Mouse (Mus musculus) heart, postnatal 25 days (tissue): ENCODE measurements at regions not wholly inside any gene's neighbourhood (a gene's known extent, or its start where the extent isn't known, plus 50 kb on each side); places are given as distances from the start of the nearest gene placed in this dataset.

Experiments
- DNase-seq: peaks from one replicate; pipeline ENCODE4 v3.0.0; 2022; ENCODE audit warnings: low spot score
- intact Hi-C: fragments of 180-260 bp; cut with DNase I; formaldehyde crosslinking; loops from one replicate; pipeline ENCODE4 v1.15.1; 2025

DNA sequence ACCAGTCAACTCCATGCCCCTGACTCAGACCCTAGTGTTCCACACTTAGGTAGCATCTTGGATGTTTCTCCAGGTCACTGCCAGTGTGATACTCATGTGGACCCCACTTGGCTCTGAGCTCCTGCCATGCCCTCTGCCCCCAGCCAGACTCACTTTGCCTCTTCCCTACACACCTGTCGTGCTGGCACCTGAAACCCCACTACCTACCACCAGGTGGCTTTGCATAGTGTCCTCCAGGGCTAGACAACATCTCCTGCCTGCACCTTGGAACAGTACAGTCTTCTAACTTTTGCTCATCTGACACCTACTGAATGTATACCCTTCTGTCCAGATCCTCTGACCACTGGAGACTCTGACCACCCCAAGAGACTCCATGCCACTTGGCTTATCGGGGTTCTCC lies 80.6 kb downstream of the Fam53a start:
- DNase-seq = no peak
- intact Hi-C loops = no loop called here

DNA sequence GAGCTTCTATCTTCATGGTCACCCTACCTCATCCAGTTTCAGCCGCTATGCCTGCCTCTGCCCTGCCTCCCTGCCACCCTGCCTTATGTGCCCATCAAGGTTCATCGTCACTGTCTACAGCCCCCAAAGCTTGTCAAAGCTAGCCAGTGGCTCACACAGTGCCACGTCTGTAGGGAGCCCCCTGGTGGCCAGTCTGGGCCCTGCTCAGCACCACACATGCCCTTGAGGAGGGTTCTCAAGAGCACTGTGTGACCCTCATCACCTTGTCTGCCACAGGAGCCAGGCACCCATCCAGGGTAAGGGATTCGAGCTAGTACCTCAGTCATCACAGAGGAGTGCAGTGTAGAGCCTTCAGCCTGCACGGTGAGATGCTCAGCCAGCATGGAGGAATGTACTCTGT lies 86.1 kb downstream of the Fam53a start:
- intact Hi-C loops = loop anchor here (2.0 kb wide), 1 partner anchor 149 kb away; no protein-coding TSS in a partner anchor
- DNase-seq = no peak

DNA sequence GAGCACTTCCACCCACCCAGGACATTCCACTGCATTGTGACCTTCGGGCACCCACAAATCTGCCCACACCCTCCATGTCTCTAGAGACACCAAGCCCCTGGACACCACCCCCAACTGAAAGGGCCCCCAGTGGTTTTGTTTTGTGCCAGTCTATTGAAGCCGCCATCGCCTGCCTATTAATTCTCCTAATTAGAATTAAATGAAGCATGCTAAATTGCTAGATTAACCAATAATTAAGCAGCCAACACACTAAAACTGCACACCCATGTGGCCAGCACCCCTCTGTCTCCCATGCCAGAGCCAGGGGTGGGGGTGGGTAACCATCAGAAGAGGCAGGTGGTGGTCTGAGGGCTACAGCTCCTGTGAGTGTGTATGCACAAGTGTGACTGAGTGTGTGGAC lies 86.8 kb downstream of the Fam53a start:
- intact Hi-C loops = loop anchor here (2.0 kb wide), 1 partner anchor 148 kb away; no protein-coding TSS in a partner anchor
- no peak for DNase-seq

DNA sequence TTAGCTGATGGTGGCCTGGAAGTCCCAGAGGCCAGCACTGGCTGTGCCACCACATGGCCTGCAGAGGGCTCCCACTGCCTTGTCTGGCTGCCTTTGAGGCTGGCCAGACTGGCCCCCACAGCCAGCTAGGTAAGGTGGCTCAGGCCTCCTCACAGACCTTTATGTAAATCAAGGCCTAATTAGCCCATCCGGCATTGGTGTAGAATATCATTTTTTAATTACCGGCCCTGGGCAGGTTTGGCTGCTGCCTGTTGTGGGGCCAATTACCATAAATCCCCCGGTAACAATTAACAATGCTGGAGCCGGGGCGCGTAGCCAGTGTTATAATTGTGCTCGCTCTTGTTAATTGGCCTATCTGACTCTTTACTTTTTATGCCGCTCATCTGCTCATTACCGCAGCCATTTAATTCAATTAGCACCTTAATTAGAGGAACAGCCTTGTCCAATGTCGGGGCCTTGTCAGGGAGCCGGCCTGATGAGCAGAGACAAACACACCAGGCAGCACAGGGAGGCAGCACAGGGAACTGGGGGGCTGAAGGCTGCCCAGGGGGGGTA lies 87.4 kb downstream of the Fam53a start:
- intact Hi-C loops = loop anchor here (2.0 kb wide), 1 partner anchor 147 kb away; no protein-coding TSS in a partner anchor
- no peak for DNase-seq

DNA sequence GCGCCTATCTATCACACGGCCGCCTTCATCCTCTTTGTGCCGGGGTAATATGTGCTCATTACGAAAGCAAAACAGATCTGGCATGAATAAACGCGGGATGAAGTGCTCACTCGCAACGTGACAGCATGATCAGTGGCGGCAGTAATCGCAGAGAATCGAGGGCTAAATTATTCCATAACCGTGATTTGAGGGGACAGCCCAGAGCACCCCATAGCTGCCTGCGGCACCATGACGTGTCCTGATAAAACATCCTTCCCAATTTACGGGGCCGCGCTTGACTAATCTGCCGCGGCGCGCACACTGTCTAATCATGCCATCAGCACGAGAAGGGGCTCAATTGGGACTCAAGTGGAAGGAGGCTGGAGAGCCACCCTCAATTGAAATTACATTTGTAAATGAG lies 89.2 kb downstream of the Fam53a start:
- intact Hi-C loops = no loop called here
- no peak for DNase-seq

DNA sequence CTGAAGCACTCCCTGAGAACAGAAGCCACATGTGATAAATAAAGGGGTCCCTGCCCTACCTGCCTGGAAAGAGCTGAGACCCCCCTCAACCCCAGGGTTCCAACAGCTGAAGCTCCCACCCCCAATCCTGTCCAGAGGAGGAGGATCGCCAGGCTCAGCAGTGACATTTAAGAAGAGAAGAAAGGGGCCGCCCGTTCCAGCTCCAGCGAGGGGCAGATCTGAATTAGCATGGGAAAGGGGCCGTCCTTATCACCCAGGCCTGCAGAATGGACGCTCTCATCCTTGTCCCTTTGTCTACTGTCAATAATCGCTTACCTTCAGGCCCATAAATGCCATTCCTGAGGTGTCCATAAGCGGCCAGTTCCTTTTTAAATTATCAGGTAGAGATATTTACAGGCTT lies 92.0 kb downstream of the Fam53a start:
- DNase-seq = no peak
- intact Hi-C loops = no loop called here

DNA sequence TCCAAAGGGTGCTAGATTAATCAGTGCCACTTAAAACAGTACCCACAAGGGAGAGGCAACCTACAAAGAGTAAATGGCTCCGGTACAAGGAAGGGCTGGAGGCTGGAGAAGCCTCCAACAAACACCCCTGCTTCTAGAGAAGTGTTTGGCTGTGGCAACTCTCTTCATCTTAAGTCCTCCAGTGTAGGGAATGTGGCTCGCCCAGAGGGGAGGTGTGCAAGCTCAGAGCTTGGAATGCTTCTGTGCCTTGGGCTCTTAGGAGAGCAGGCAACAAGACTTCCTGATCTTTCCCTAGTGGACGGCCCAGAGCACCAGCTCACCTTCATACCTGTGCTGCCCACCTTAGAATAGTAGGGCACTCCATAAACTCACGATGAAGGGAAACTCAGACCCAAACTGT lies 92.4 kb downstream of the Fam53a start:
- no peak for DNase-seq
- intact Hi-C loops = no loop called here

DNA sequence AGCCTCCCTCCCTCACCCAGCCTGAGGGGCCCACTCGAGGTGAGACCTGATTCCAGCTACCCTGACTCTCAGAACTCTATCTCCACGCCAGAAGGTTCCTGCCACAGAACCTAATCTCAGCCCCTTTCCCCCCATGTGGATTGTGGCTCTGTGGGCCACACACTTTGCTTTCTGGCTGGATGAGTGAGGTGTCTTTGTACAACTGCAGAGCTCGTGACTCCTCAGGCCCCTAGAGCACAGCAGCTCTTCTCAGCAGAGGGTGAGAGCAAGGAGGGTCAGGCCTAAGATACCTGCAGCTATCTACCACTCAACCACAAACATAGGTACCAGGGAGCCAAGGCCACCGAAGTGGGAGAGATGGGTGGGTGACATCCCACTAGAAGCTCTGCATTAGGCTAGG lies 93.2 kb downstream of the Fam53a start:
- intact Hi-C loops = no loop called here
- DNase-seq = no peak

DNA sequence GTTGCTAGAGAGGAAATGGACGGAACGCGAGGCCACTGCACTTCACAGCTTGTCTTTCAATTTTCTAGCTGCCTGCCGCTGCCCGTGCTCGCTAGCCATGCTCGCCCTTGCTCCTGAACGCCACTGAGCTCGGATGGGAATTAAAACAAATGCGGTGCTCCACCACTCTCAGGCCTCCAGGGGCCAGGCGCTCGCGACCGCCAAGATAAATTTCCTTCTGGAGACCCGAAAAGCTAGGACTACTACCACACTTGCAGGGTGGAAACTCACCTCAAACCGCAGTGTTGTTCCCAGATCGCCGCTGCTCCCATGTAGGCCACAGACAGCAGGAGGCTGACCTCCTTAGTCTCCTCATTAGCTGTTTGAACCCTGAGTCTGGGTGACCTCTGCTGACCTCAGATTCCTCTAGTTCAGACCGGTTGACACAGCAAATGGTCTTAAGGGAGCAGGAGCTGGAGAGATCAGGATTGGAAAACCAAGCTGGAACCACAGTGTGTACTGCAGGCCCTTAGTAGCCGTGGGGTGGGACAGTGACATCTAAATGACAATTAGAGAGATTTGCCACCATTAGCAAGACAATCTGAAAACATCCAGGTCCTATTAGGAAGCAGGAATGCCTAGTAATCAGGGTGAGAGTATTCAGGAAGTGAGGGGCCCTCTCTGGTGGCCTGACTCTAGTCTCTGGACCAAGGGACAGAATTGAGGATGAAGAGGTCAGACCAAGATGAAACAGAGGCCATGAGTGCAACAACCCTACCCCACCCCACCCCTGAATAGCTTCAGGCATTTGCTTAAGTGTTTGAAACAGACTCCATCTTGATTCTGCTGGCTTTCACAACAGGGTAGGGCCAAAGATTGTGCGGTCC lies 94.1 kb downstream of the Fam53a start:
- intact Hi-C loops = no loop called here
- DNase-seq = no peak

DNA sequence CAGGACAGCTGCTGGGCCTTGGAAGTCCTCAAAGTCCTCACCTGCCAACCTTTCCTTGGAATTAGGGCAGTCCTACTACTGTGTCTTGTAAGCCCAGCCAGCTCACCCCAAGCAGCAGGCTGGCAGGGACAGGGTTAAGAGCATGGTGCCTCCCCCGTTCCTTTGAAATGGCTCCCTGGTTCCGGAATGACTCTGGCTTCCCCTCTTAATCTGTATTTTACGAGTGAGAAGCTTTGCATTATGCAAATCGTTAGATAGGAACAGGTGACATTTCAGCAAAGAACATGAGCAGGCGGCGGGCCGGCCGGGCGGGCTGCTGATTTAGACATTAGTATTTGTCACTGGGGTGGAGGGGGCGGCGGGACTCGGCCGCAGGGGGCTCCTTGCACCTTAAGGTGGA lies 95.1 kb downstream of the Fam53a start:
- no peak for DNase-seq
- intact Hi-C loops = no loop called here

DNA sequence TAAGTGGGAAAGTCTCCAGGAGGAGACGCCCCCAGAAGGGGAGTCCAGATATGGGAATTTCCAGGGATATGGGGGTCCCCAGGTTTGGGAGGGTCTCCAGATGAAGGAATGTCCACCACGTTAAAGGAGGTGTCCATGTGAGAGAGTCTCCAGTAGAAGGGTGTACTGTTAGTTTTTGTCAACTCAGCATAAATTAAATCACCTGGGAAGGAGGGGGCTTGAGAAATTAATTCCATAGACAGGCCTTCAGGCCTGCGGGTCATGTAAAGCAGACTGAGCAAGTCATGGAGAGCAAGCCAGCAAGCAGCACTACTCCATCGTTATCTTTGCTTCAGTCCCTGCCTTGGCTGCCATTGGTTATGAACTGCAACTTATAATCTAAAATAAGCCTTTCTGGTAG lies 96.2 kb downstream of the Fam53a start:
- no peak for DNase-seq
- intact Hi-C loops = no loop called here

DNA sequence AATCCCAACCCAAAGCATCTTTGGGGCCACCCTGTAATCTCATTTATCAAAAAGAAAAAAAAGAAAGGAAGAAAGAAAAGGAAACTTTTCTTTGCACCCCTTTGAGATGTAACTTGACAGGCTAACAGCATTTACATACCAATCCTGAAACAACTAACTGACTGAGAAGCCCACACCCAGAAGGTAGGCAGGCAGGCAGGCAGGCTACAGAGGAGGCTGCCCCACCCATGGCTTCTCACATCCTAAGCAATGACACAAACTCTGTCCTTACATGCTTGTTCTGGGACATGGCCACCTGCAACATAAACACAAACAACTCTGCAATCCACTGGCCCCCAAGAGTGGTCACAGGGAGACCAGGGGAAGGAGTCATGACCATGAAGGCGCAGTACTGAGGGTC lies 97.5 kb upstream of the Nkx1-1 start:
- intact Hi-C loops = no loop called here
- DNase-seq = no peak

DNA sequence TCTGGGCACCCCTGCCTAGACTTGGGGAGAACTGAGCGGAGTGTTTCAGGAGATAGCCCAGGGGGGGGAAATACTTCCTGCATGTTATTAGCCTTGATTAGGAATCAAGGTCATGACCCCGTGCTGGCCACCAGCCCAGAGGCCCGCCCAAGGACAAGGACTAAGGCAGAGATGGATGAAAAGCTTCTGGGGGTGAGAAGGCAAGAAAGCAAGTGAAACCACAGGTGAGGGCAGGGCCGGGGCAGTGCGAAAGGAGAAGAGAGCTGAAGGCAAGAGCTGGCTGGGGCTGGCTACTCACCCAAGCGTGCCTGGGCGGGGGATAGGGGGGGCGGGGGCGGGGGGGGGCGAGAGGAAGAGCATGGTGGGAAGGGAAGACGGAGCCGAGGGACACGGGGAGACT lies 96.0 kb upstream of the Nkx1-1 start:
- intact Hi-C loops = no loop called here
- no peak for DNase-seq

DNA sequence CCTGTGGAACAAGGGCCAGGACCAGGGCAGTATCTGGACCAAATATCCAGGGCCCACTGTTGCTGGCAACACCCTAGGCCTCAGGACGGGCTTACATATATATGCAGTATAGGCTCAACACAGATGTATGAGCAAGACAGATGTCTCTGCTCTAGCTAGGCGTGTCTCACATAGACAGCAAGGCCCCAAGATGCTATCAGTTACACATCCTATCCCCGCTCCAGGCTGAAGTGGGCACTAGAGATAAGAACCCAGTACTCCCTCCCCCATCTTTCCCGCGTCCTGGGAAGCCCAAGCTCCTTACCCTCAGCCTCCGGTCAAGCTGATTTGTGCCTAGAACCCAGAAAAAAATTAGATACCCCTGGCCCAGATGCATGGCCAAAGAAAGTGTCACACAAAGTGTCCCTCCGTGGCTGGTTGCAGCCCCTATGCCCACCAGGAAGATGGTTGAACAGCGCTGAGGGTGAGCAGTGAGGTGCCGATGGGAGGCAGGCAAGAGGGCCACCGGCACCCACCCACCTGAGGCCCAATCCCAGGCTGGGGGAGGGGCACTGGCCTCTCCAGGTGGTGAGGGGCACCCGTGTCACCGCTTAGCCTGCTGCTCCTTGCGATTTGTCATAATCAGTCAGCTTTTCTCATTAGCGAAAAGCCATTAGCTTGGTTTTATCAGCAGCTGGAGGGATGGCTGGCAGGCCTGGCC lies 95.3 kb upstream of the Nkx1-1 start:
- intact Hi-C loops = no loop called here
- DNase-seq = no peak

DNA sequence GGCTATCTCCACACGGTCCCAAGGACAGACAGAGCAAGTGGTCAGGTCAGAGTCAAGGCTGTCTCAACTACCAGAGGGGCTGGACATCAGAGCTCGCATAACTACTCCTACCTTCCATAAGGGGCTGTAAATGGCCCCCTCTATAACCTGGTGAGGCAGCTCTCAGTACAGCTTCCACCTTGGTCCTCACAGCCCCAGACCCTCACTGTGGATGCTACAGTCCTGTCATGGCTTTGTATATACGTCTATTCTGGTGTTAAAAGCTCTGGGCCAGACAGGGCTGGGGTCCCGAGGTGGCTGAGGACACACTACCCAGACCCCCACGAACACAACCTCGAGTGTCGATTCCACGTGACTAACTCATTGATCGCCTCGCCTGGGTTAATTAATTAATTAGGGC lies 94.0 kb upstream of the Nkx1-1 start:
- intact Hi-C loops = no loop called here
- no peak for DNase-seq

DNA sequence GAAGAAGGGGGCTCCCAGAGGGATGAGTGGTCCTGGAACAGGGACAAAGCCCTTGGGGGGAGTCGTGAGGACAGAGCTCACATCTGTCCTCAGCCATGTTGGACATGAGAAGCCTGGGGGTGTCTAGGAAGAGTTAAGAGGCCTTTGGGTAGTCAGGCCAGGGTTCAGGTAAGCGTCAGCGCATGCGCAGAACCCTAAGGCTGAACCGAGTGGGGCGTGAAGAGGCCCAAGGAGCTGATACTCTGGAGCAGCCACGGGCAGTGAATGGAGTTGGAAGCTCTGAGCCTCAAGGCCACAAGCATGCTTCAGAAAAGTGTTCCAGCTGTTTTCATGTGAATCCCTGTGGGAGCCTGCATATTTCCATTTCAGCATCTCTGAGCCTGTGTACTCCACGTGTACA lies 93.5 kb upstream of the Nkx1-1 start:
- DNase-seq = no peak
- intact Hi-C loops = no loop called here

DNA sequence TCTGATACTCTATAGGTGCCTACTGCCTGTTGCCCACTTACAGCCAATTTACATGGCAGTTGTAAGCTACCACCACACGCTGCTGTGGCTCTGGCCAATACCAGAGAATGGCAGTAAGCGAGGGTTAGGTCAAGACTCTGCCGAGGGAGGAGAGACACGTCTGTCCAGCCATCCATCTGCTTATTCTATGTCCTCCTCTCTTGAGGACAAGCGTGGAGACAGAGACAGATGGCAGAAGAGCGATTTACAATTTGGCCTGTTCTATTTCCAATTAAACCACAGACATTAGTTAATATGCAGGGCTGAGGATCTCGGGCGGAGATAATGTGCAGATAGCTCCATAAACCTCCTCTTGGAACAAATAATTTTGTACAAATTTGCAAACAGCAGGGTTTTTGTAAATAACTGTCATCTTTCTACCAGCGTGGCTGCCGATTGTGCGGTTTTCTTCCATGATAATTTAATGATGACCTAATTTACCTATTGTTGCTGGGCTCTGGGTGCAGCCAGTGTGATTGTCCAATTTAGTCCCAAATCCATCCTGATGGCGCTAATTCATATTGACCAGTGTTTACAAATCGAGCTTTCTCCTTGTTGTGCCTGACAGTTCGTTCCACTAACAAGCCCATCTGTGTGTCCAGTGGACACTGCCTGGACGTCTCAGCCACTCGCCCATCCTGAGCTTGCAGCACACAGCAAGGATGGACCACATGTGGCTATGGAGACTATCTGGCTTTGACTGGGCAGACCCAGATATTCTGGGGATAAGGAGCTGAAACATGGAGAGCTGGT lies 88.4 kb upstream of the Nkx1-1 start:
- no peak for DNase-seq
- intact Hi-C loops = no loop called here

DNA sequence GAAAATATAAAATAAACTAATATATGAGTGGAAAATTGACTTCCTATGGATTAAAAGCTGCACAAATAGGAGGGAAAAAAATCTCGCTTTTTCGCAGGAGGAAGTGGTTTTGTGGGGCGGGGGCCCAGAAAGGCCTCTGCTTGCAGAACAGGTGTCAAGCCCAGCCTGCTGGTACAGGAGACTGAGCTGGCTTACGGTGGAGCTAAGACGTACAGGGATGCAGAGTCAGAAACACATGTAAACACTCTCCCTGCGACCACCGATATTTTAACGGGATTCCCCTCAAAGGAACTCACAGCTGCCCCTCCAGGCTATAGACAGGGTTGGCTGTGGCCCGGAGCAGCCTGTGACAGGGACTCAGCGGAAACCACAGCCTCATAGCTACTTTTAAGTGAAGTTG lies 87.1 kb upstream of the Nkx1-1 start:
- DNase-seq = no peak
- intact Hi-C loops = no loop called here

DNA sequence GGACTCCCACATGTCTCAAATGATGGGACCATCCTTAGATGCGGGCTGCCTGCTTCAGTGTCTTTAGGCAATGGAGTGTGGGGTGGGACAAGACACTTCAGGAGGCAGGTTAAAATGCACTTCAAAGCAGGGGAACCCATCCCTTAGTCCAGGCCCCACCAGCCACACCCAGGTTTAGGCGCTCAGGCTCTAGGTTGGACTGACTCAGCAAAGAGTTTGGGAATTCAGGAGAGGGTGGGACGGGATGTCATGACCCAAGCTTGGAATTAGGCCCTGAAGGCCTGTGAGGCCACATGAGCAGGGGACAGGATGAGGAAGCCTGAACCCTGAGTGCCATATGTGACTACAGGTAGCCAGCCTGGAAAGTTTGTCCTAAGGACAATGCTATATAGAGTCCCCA lies 85.6 kb upstream of the Nkx1-1 start:
- intact Hi-C loops = no loop called here
- DNase-seq = no peak

DNA sequence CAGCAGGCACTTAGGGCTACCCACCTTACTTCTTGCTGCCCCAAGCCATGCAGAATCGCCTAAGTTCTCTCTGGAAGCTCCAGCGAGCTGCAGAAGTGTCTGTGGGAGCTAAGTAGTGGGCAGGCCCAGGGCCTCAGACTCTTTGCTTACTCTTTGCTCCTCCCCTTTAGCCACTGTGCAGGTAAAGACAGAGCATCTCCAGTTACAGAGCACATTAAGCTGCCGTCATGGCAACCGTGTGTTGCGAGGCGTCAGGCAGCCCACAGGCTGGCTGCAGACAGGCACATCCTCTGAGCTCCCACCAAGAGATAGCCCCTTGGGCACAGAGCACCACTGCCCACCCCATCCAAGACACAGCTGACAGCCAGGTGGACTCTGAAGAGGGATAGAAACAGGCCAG lies 85.1 kb upstream of the Nkx1-1 start:
- intact Hi-C loops = no loop called here
- no peak for DNase-seq

DNA sequence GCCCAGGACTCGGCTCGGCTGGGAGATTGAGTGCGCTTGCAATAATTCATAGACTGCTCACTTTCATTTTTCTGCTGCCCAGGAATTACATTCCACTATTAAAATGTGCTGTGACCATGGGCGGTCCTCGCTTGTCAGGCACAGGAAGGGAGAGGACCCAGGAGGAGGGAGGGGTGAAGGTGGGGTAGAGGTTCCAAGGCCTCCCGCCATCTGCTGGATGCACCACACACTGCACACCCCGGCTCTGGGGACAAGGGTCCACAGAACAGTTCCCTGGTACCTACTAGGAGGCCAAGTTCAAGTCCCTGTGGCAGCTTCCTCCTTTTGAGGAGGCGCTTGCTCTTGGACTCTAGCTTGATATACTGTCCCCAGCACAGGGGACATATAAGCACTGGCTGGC lies 83.8 kb upstream of the Nkx1-1 start:
- intact Hi-C loops = no loop called here
- no peak for DNase-seq
